Mouse (Mus musculus): ENCODE measurements around the gene Tdg. TPM values are rescaled to one million over a fixed set of nuclear protein-coding genes. Genes with fewer than 3 reads are reported as not detected.

Tdg gene
- polyA plus RNA-seq, 1 experiment from 2014 or later: 130 TPM

GRCm38 (mm10) chr10:82651221-82651620 is 21.6 kb downstream of the Tdg start:
- ATAC-seq (ENCODE audit: insufficient number of reproducible peaks, insufficient read depth, low FRiP score, low read depth): no peak
- 89% methylated on average over 5 of the region's 5 CpGs for WGBS
- Histone ChIP-seq H3K4me3 (ENCODE audit: low read depth, low read length) (no peak overlapping the region), H3K27ac (ENCODE audit: low read length) (no peak overlapping the region), H3K4me1 (ENCODE audit: control insufficient read depth, insufficient read depth, low read length) (no peaks in the 10 kb centered on the region), H3K9me3 (ENCODE audit: control insufficient read depth, low read depth, low read length) (no peaks in the 10 kb centered on the region), H3K4me2 (replicated peaks; ENCODE audit: low read depth, low read length) (no peak overlapping the region), H3K36me3 (ENCODE audit: control insufficient read depth, insufficient read depth, low read length) (peaks cover 26% of the 10 kb centered on the region), H3K9ac (replicated peaks; ENCODE audit: low read depth, low read length) (no peak overlapping the region), H3K27me3 (ENCODE audit: control insufficient read depth, insufficient read depth, low read length) (no peaks in the 10 kb centered on the region)

- whole genome bisulfite sequencing: 66% methylated on average over 5 of the region's 5 CpGs
These were observed 23.0 kb downstream of the Tdg start for GRCm38 (mm10) chr10:82652625-82653024.

GRCm38 (mm10) chr10:82654581-82654980 is 25.0 kb downstream of the Tdg start:
- Histone ChIP-seq H3K4me2 (replicated peaks; ENCODE audit: low read depth, low read length) (no peak overlapping the region), H3K27me3 (ENCODE audit: control insufficient read depth, insufficient read depth, low read length) (no peaks in the 10 kb centered on the region), H3K9ac (replicated peaks; ENCODE audit: low read depth, low read length) (no peak overlapping the region), H3K4me3 (ENCODE audit: low read depth, low read length) (no peak overlapping the region), H3K36me3 (ENCODE audit: control insufficient read depth, insufficient read depth, low read length) (peaks cover 12% of the 10 kb centered on the region), H3K4me1 (ENCODE audit: control insufficient read depth, insufficient read depth, low read length) (no peaks in the 10 kb centered on the region), H3K9me3 (ENCODE audit: control insufficient read depth, low read depth, low read length) (no peaks in the 10 kb centered on the region), H3K27ac (ENCODE audit: low read length) (no peak overlapping the region)
- no peak for ATAC-seq (ENCODE audit: insufficient number of reproducible peaks, insufficient read depth, low FRiP score, low read depth)
- WGBS: 69% methylated on average over 3 of the region's 3 CpGs

More at GRCm38 (mm10) chr10:82652625-82653024, 23.0 kb downstream of the Tdg start:
- Histone ChIP-seq H3K4me2 (replicated peaks; ENCODE audit: low read depth, low read length) (no peak overlapping the region), H3K9ac (replicated peaks; ENCODE audit: low read depth, low read length) (no peak overlapping the region), H3K9me3 (ENCODE audit: control insufficient read depth, low read depth, low read length) (no peaks in the 10 kb centered on the region), H3K36me3 (ENCODE audit: control insufficient read depth, insufficient read depth, low read length) (peaks cover 14% of the 10 kb centered on the region), H3K27ac (ENCODE audit: low read length) (no peak overlapping the region), H3K27me3 (ENCODE audit: control insufficient read depth, insufficient read depth, low read length) (no peaks in the 10 kb centered on the region), H3K4me1 (ENCODE audit: control insufficient read depth, insufficient read depth, low read length) (no peaks in the 10 kb centered on the region), H3K4me3 (ENCODE audit: low read depth, low read length) (no peak overlapping the region)
- no peak for ATAC-seq (ENCODE audit: insufficient number of reproducible peaks, insufficient read depth, low FRiP score, low read depth)

GRCm38 (mm10) chr10:82661820-82662219 is 32.2 kb downstream of the Tdg start:
- Histone ChIP-seq H3K4me2 (replicated peaks; ENCODE audit: low read depth, low read length) (no peak overlapping the region), H3K36me3 (ENCODE audit: control insufficient read depth, insufficient read depth, low read length) (no peaks in the 10 kb centered on the region), H3K27ac (ENCODE audit: low read length) (no peak overlapping the region), H3K9ac (replicated peaks; ENCODE audit: low read depth, low read length) (no peak overlapping the region), H3K4me1 (ENCODE audit: control insufficient read depth, insufficient read depth, low read length) (no peaks in the 10 kb centered on the region), H3K9me3 (ENCODE audit: control insufficient read depth, low read depth, low read length) (no peaks in the 10 kb centered on the region), H3K4me3 (ENCODE audit: low read depth, low read length) (no peak overlapping the region), H3K27me3 (ENCODE audit: control insufficient read depth, insufficient read depth, low read length) (no peaks in the 10 kb centered on the region)
- no peak for ATAC-seq (ENCODE audit: insufficient number of reproducible peaks, insufficient read depth, low FRiP score, low read depth)
- 85% methylated on average over 8 of the region's 8 CpGs for WGBS

- no peak overlapping the region for H3K27ac ChIP-seq (ENCODE audit: low read length)
- H3K9ac ChIP-seq (replicated peaks; ENCODE audit: low read depth, low read length): no peak overlapping the region
- ATAC-seq (ENCODE audit: insufficient number of reproducible peaks, insufficient read depth, low FRiP score, low read depth): no peak
- no peaks in the 10 kb centered on the region for H3K36me3 ChIP-seq (ENCODE audit: control insufficient read depth, insufficient read depth, low read length)
- H3K27me3 ChIP-seq (ENCODE audit: control insufficient read depth, insufficient read depth, low read length): no peaks in the 10 kb centered on the region
- WGBS: 76% methylated on average over 14 of the region's 14 CpGs
- no peak overlapping the region for H3K4me2 ChIP-seq (replicated peaks; ENCODE audit: low read depth, low read length)
- no peak overlapping the region for H3K4me3 ChIP-seq (ENCODE audit: low read depth, low read length)
- H3K4me1 ChIP-seq (ENCODE audit: control insufficient read depth, insufficient read depth, low read length): no peaks in the 10 kb centered on the region
- no peaks in the 10 kb centered on the region for H3K9me3 ChIP-seq (ENCODE audit: control insufficient read depth, low read depth, low read length)
These were observed 32.8 kb downstream of the Tdg start for GRCm38 (mm10) chr10:82662267-82662990.

GRCm38 (mm10) chr10:82663289-82663688 is 33.7 kb downstream of the Tdg start:
- ATAC-seq (ENCODE audit: insufficient number of reproducible peaks, insufficient read depth, low FRiP score, low read depth): no peak
- 74% methylated on average over 2 of the region's 2 CpGs for WGBS

GRCm38 (mm10) chr10:82665951-82666350 is 36.3 kb downstream of the Tdg start:
- no peak overlapping the region for H3K9ac ChIP-seq (replicated peaks; ENCODE audit: low read depth, low read length)
- WGBS: 59% methylated on average over 3 of the region's 3 CpGs
- no peak overlapping the region for H3K4me2 ChIP-seq (replicated peaks; ENCODE audit: low read depth, low read length)

More at GRCm38 (mm10) chr10:82663289-82663688, 33.7 kb downstream of the Tdg start:
- H3K4me1 ChIP-seq (ENCODE audit: control insufficient read depth, insufficient read depth, low read length): no peaks in the 10 kb centered on the region
- H3K4me3 ChIP-seq (ENCODE audit: low read depth, low read length): no peak overlapping the region
- H3K9me3 ChIP-seq (ENCODE audit: control insufficient read depth, low read depth, low read length): no peaks in the 10 kb centered on the region
- H3K27me3 ChIP-seq (ENCODE audit: control insufficient read depth, insufficient read depth, low read length): no peaks in the 10 kb centered on the region
- H3K27ac ChIP-seq (ENCODE audit: low read length): no peak overlapping the region
- no peak overlapping the region for H3K9ac ChIP-seq (replicated peaks; ENCODE audit: low read depth, low read length)
- no peak overlapping the region for H3K4me2 ChIP-seq (replicated peaks; ENCODE audit: low read depth, low read length)
- H3K36me3 ChIP-seq (ENCODE audit: control insufficient read depth, insufficient read depth, low read length): no peaks in the 10 kb centered on the region

GRCm38 (mm10) chr10:82666436-82667234 is 37.0 kb downstream of the Tdg start:
- Histone ChIP-seq H3K36me3 (ENCODE audit: control insufficient read depth, insufficient read depth, low read length) (no peaks in the 10 kb centered on the region), H3K27me3 (ENCODE audit: control insufficient read depth, insufficient read depth, low read length) (no peaks in the 10 kb centered on the region), H3K4me1 (ENCODE audit: control insufficient read depth, insufficient read depth, low read length) (no peaks in the 10 kb centered on the region), H3K27ac (ENCODE audit: low read length) (no peak overlapping the region), H3K9ac (replicated peaks; ENCODE audit: low read depth, low read length) (no peak overlapping the region), H3K4me3 (ENCODE audit: low read depth, low read length) (no peak overlapping the region), H3K9me3 (ENCODE audit: control insufficient read depth, low read depth, low read length) (no peaks in the 10 kb centered on the region), H3K4me2 (replicated peaks; ENCODE audit: low read depth, low read length) (peak overlapping the region; percentile 25; the same call in 1 of the 2 replicates)
- ATAC-seq (ENCODE audit: insufficient number of reproducible peaks, insufficient read depth, low FRiP score, low read depth): peak; percentile 88; the same call in 1 of the 2 replicates
- WGBS: 19% methylated on average over 22 of the region's 22 CpGs

More at GRCm38 (mm10) chr10:82665951-82666350, 36.3 kb downstream of the Tdg start:
- Histone ChIP-seq H3K27me3 (ENCODE audit: control insufficient read depth, insufficient read depth, low read length) (no peaks in the 10 kb centered on the region), H3K36me3 (ENCODE audit: control insufficient read depth, insufficient read depth, low read length) (no peaks in the 10 kb centered on the region), H3K27ac (ENCODE audit: low read length) (no peak overlapping the region), H3K4me1 (ENCODE audit: control insufficient read depth, insufficient read depth, low read length) (no peaks in the 10 kb centered on the region), H3K4me3 (ENCODE audit: low read depth, low read length) (no peak overlapping the region), H3K9me3 (ENCODE audit: control insufficient read depth, low read depth, low read length) (no peaks in the 10 kb centered on the region)
- no peak for ATAC-seq (ENCODE audit: insufficient number of reproducible peaks, insufficient read depth, low FRiP score, low read depth)
